Mouse (Mus musculus): Measurements from ENCODE around the gene Rnase9. TPM values are rescaled to one million over a fixed set of nuclear protein-coding genes. Genes with fewer than 3 reads are reported as not detected.

Rnase9 gene
- polyA plus RNA-seq, 1 experiment: not detected

- TF ChIP-seq TAL1 (IDR thresholded peaks at IDR 0.05; ENCODE audit: low read length): no peak
- TF ChIP-seq GATA1 (IDR thresholded peaks at IDR 0.05; ENCODE audit: low read length): no peak
- Histone ChIP-seq H3K27me3 (ENCODE audit: control insufficient read depth) (peaks cover 45% of the 10 kb centered on the region), H3K4me1 (ENCODE audit: control insufficient read depth) (peaks cover 52% of the 10 kb centered on the region), H3K9me3 (ENCODE audit: control insufficient read depth, low read length) (no peaks in the 10 kb centered on the region), H3K36me3 (ENCODE audit: control insufficient read depth) (no peaks in the 10 kb centered on the region), H3K4me3 (replicated peaks) (peak overlapping the region; percentile 60)
Observed at GRCm38 (mm10) chr14:51082599-51083581, 41.2 kb upstream of the Rnase9 start.

DNA sequence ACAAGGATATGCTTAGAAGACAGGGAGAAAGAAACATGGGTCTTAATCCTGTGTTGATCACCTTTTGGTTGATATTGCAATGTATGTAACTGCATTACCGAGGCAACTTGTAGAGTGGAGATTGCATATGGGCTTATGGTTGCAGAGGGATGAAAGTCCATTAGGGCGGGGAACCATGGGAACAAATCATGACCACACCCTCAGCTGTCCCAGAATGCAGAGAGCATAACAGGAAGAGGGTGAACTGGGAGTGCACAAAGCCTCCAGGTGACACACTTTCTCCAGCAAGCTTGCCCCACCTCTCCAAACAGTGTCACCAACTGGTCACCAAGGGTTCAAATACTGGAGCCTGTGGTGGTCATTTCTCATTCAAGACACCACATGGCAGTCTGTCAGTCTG is 39.4 kb upstream of the Rnase9 start:
- H3K36me3 ChIP-seq (ENCODE audit: control insufficient read depth): no peaks in the 10 kb centered on the region
- peaks cover 45% of the 10 kb centered on the region for H3K27me3 ChIP-seq (ENCODE audit: control insufficient read depth)
- peaks cover 37% of the 10 kb centered on the region for H3K4me1 ChIP-seq (ENCODE audit: control insufficient read depth)
- no peaks in the 10 kb centered on the region for H3K9me3 ChIP-seq (ENCODE audit: control insufficient read depth, low read length)
- no peak overlapping the region for H3K4me3 ChIP-seq (replicated peaks)
- TF ChIP-seq GATA1 (IDR thresholded peaks at IDR 0.05; ENCODE audit: low read length) (no peak), TAL1 (IDR thresholded peaks at IDR 0.05; ENCODE audit: low read length) (no peak)

- Histone ChIP-seq H3K27me3 (ENCODE audit: control insufficient read depth) (peaks cover 47% of the 10 kb centered on the region), H3K4me3 (replicated peaks) (no peak overlapping the region), H3K36me3 (ENCODE audit: control insufficient read depth) (no peaks in the 10 kb centered on the region), H3K9me3 (ENCODE audit: control insufficient read depth, low read length) (no peaks in the 10 kb centered on the region), H3K4me1 (ENCODE audit: control insufficient read depth) (peaks cover 18% of the 10 kb centered on the region)
- TF ChIP-seq TAL1 (IDR thresholded peaks at IDR 0.05; ENCODE audit: low read length): no peak
- no peak for TF ChIP-seq GATA1 (IDR thresholded peaks at IDR 0.05; ENCODE audit: low read length)
Observed at GRCm38 (mm10) chr14:51079180-51079579, 37.5 kb upstream of the Rnase9 start.

- no peak for TF ChIP-seq GATA1 (IDR thresholded peaks at IDR 0.05; ENCODE audit: low read length)
- Histone ChIP-seq H3K36me3 (ENCODE audit: control insufficient read depth) (no peaks in the 10 kb centered on the region), H3K27me3 (ENCODE audit: control insufficient read depth) (peaks cover 7% of the 10 kb centered on the region), H3K4me1 (ENCODE audit: control insufficient read depth) (no peaks in the 10 kb centered on the region), H3K9me3 (ENCODE audit: control insufficient read depth, low read length) (no peaks in the 10 kb centered on the region), H3K4me3 (replicated peaks) (no peak within 1 kb of the TSS)
Observed at GRCm38 (mm10) chr14:51074335-51074734, 32.7 kb upstream of the Rnase9 start, which contains the start of gene Olfr750. Gene Olfr750, minus strand, starts transcription at chr14:51074435.

DNA sequence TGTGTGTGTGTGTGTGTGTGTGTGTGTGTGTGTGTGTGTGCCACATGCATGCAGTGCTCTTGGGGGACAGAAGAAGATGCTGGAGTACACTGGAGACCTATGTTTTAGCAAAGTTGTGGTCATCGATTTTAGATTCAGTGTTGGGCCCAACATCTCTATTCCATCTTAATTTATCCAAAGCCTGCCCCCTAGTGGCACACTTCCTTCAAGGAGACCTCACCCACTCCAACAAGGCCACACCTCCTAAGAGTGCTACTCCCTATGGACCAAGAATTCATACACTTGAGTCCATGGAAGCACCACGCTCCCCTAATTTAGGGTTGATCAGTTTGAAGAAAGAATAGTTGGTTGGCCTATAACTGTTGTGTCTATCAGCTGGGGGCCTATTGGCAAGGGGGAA is 27.9 kb upstream of the Rnase9 start:
- H3K27me3 ChIP-seq (ENCODE audit: control insufficient read depth): no peaks in the 10 kb centered on the region
- no peaks in the 10 kb centered on the region for H3K9me3 ChIP-seq (ENCODE audit: control insufficient read depth, low read length)
- no peak overlapping the region for H3K4me3 ChIP-seq (replicated peaks)
- H3K36me3 ChIP-seq (ENCODE audit: control insufficient read depth): no peaks in the 10 kb centered on the region
- peaks cover 11% of the 10 kb centered on the region for H3K4me1 ChIP-seq (ENCODE audit: control insufficient read depth)
- TF ChIP-seq GATA1 (IDR thresholded peaks at IDR 0.05; ENCODE audit: low read length) (no peak), TAL1 (IDR thresholded peaks at IDR 0.05; ENCODE audit: low read length) (no peak)

DNA sequence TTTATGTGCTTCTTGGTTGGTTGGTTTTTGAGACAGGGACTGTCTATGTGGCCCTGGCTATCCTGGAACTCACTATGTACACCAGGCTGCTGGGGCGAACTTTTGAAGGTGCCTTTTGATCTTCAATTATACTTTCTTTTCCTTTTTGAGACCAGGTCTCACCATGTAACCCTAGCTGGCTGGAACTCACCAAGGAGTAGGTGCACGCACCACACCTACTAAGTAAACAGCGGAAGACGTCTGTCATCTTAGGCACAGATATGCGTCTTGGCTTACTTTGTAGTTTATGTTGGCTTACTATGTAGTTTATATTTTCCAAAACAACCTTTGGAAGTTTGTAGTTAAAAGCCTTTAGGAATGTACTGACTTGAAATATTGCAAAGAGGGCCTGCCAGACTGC is 27.3 kb upstream of the Rnase9 start:
- no peaks in the 10 kb centered on the region for H3K9me3 ChIP-seq (ENCODE audit: control insufficient read depth, low read length)
- H3K36me3 ChIP-seq (ENCODE audit: control insufficient read depth): no peaks in the 10 kb centered on the region
- H3K4me3 ChIP-seq (replicated peaks): no peak overlapping the region
- TF ChIP-seq TAL1 (IDR thresholded peaks at IDR 0.05; ENCODE audit: low read length) (no peak), GATA1 (IDR thresholded peaks at IDR 0.05; ENCODE audit: low read length) (no peak)
- peaks cover 17% of the 10 kb centered on the region for H3K4me1 ChIP-seq (ENCODE audit: control insufficient read depth)
- H3K27me3 ChIP-seq (ENCODE audit: control insufficient read depth): no peaks in the 10 kb centered on the region

DNA sequence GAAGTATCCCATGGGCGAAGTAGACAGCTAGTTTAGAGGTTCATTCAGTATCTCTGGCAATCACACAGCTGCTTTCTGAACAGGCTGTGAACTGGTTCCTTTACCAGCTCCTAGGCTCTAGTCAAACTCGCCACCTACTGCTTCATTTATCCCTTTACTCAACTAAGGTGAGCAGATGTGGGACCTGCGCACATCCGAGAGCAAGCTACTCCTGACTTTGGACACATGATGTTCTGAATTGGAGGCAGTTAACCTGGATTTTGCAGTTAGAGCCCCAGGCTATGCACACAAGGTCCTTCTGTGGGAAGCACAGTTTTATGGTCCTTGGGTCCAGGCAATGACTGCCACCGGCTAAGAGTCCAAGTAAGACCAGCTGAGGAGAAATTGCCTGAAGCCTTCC is 19.1 kb upstream of the Rnase9 start:
- no peak for TF ChIP-seq TAL1 (IDR thresholded peaks at IDR 0.05; ENCODE audit: low read length)
- no peaks in the 10 kb centered on the region for H3K27me3 ChIP-seq (ENCODE audit: control insufficient read depth)
- no peak overlapping the region for H3K4me3 ChIP-seq (replicated peaks)
- H3K9me3 ChIP-seq (ENCODE audit: control insufficient read depth, low read length): no peaks in the 10 kb centered on the region
- H3K36me3 ChIP-seq (ENCODE audit: control insufficient read depth): no peaks in the 10 kb centered on the region
- H3K4me1 ChIP-seq (ENCODE audit: control insufficient read depth): peaks cover 21% of the 10 kb centered on the region

- TF ChIP-seq TAL1 (IDR thresholded peaks at IDR 0.05; ENCODE audit: low read length) (no peak), GATA1 (IDR thresholded peaks at IDR 0.05; ENCODE audit: low read length) (no peak)
- no peaks in the 10 kb centered on the region for H3K9me3 ChIP-seq (ENCODE audit: control insufficient read depth, low read length)
- H3K4me3 ChIP-seq (replicated peaks): no peak within 1 kb of the TSS
- no peaks in the 10 kb centered on the region for H3K36me3 ChIP-seq (ENCODE audit: control insufficient read depth)
- H3K27me3 ChIP-seq (ENCODE audit: control insufficient read depth): no peaks in the 10 kb centered on the region
- H3K4me1 ChIP-seq (ENCODE audit: control insufficient read depth): peaks cover 6% of the 10 kb centered on the region
Observed at GRCm38 (mm10) chr14:51057401-51057831, 15.7 kb upstream of the Rnase9 start, which contains the start of gene Rnase12. Gene Rnase12, minus strand, starts transcription at chr14:51057661.
